Mouse (Mus musculus) midbrain, embryonic 14.5 days (tissue): ENCODE data around the gene Stt3b. TPM values are rescaled to one million over a fixed set of nuclear protein-coding genes. Genes with fewer than 3 reads are reported as not detected.

Experiments used
- ATAC-seq: fragments of 200-750 bp; cut with Nextera tagmentation; 2 replicates; pipeline ENCODE4 v1.8.0; 2017; ENCODE audit warnings: moderate number of reproducible peaks, moderate library complexity; ENCODE audit not compliant: low FRiP score, low TSS enrichment
- DNase-seq: peaks from one replicate; pipeline ENCODE4 v3.0.0-alpha.2; 2015
- H3K27ac ChIP-seq: fragments of 300-500 bp; sonication (generic); replicated peaks from 2 replicates; pipeline ENCODE4 v1.5.1; 2014; ENCODE audit warnings: mild to moderate bottlenecking, low read depth, low read length, moderate library complexity
- H3K27me3 ChIP-seq: fragments of 300-500 bp; sonication (generic); 2 replicates; pipeline ENCODE4 v1.6.1; 2014; ENCODE audit warnings: low read length, control low read depth, mixed read lengths; ENCODE audit not compliant: control insufficient read depth, insufficient read depth
- H3K36me3 ChIP-seq: fragments of 300-500 bp; sonication (generic); 2 replicates; pipeline ENCODE4 v1.6.1; 2014; ENCODE audit warnings: low read length, control low read depth; ENCODE audit not compliant: control insufficient read depth, insufficient read depth
- H3K4me1 ChIP-seq: fragments of 300-500 bp; sonication (generic); 2 replicates; pipeline ENCODE4 v1.6.1; 2014; ENCODE audit warnings: mild to moderate bottlenecking, antibody characterized with exemption, low read length, control low read depth; ENCODE audit not compliant: control insufficient read depth, insufficient read depth
- H3K4me2 ChIP-seq: fragments of 300-500 bp; sonication (generic); 2 replicates; pipeline ENCODE4 v1.6.1; 2014; ENCODE audit warnings: mild to moderate bottlenecking, low read length, moderate library complexity
- H3K4me3 ChIP-seq: fragments of 300-500 bp; sonication (generic); replicated peaks from 2 replicates; pipeline ENCODE4 v1.5.1; 2014; ENCODE audit warnings: low read depth, low read length
- H3K9ac ChIP-seq: fragments of 300-500 bp; sonication (generic); replicated peaks from 2 replicates; pipeline ENCODE4 v1.6.1; 2014; ENCODE audit warnings: mild to moderate bottlenecking, low read length, moderate library complexity
- H3K9me3 ChIP-seq: fragments of 300-500 bp; sonication (generic); 2 replicates; pipeline ENCODE4 v1.6.1; 2016; ENCODE audit warnings: low read length, control low read depth, mixed read lengths; ENCODE audit not compliant: control insufficient read depth
- WGBS: fragments of 180-500 bp; shearing (Covaris S2); extraction: QIAGEN DNeasy Blood & Tissue Kit; methylation state at CpG from one replicate; pipeline ENCODE4 v1.1.7; 2014; 5-methylcytosine and 5-hydroxymethylcytosine counted together
- polyA plus RNA-seq: library from polyadenylated mRNA; unstranded; fragments of >200 nt; fragmentation: Nextera tagmentation; extraction: Ambion mirVana; gene quantifications from 2 replicates; pipeline ENCODE4 v1.2.1, GENCODE M21; 2014

The Stt3b gene
- polyA plus RNA-seq, 1 experiment from 2014 or later: 101 TPM

DNA sequence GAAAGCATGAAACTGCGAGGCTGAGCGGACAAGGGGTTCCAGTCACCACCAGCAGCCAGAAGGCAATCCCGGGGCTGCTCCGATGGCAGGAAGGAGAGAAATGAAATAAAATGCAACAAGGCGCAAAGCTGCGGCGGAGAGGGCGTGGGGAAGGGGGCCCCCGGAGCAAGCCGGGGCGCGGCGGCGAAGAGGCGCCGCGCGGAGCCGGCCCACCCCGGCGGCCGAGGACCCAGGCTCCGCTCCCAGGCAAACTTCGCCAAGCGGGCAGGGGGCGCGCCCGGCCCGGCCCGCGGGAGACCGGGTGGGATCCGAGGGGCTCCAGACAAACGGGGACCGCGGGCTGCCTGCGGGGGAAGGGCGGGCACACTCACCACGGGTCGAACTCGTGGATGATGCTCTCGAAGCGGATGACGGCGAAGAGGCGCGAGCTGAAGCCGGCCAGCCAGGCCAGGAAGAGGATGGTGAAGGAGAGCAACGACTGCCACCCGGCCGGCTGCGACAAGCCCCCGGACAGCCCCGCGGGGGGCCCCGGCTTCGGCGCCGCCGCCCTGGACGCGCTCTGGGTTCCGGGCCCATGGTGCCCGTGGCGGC lies 745 bp downstream of the Stt3b start:
- Histone ChIP-seq H3K9me3 (no peaks in the 10 kb centered on the region), H3K27ac (peak overlapping the region; percentile 98), H3K9ac (peak overlapping the region; percentile 98), H3K27me3 (no peaks in the 10 kb centered on the region), H3K4me2 (peak overlapping the region; percentile 79), H3K4me3 (peak overlapping the region; percentile 93), H3K4me1 (peaks cover 32% of the 10 kb centered on the region), H3K36me3 (no peaks in the 10 kb centered on the region)
- DNase-seq: peak; percentile 70
- under 1% methylated on average over 59 of the region's 65 CpGs for WGBS
- ATAC-seq: peak; percentile 4; the same call in 1 of the 2 replicates

DNA sequence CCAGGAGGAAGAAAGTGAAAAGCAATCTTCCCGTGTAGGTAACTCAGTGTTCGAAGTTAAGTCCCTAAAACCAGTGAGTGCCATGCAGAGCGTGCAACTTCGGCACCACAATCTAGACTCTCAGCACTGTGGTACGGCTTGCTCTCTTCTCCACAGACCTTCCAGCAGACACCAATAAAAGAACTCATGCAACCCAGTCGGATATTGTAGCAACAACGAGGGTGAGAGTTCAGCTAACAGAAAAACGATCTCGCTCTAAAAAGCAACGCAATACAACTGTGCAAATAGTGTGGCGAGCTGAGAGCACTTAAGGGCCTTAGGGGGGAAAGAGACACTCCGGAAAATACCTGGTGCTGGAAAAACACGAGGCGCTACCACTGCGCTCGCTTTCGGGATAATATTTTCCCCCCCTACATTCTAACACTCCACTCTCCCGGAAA lies 1.3 kb downstream of the Stt3b start:
- under 1% methylated on average over 18 of the region's 18 CpGs for WGBS

DNA sequence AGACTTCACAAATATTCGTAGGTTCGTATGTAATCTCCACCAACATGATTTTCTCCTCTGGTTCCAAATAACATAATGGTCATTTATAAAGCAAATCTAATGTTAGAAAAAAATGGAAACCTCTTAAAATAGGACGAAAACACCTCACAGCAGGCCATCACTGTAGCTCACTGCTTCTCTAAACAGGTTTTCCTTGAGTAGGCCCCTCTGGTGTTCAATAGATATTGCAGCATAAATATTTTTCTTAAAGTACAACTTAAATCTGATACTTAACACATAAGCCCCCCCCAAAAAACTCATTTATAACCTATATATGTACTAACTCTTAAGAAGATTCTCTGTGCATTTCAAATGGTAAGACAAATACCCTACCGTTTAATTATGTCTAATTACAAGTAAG lies 1.8 kb downstream of the Stt3b start:
- no peak for ATAC-seq

More for the DNA sequence above, 1.3 kb downstream of the Stt3b start:
- Histone ChIP-seq H3K4me2 (peak overlapping the region; percentile 79), H3K4me1 (peaks cover 30% of the 10 kb centered on the region), H3K9me3 (no peaks in the 10 kb centered on the region), H3K4me3 (peak overlapping the region; percentile 93), H3K36me3 (no peaks in the 10 kb centered on the region), H3K9ac (peak overlapping the region; percentile 98), H3K27ac (peak overlapping the region; percentile 98), H3K27me3 (no peaks in the 10 kb centered on the region)
- no peak for ATAC-seq
- DNase-seq: no peak

DNA sequence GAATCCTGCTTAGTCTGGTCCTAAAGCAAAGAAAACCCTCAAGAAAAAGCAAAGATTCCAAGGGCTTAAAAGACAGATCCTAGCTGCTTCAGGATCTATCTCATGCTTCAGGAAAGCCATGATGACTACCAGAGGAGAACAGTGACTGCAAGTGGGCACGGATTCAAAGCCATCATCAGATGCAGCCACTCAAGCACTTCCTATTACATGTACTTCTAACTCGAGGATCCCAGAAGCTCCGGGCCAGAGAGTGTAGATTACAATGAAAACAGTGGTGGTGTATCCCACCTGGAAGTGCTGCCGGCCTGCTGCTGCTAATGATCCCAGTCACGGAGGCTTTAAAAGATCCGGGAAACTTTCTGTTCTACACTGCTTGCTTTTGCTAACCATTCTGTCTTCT lies 4.0 kb downstream of the Stt3b start:
- H3K4me2 ChIP-seq: peak overlapping the region; percentile 79
- peak overlapping the region; percentile 93; the same call in 1 of the 2 replicates for H3K4me3 ChIP-seq
- DNase-seq: no peak
- H3K9ac ChIP-seq: no peak overlapping the region
- no peaks in the 10 kb centered on the region for H3K36me3 ChIP-seq
- ATAC-seq: no peak
- H3K27ac ChIP-seq: no peak overlapping the region
- no peaks in the 10 kb centered on the region for H3K9me3 ChIP-seq
- no peaks in the 10 kb centered on the region for H3K27me3 ChIP-seq
- 39% methylated on average over 6 of the region's 6 CpGs for WGBS
- H3K4me1 ChIP-seq: peaks cover 35% of the 10 kb centered on the region

More for the DNA sequence above, 1.8 kb downstream of the Stt3b start:
- Histone ChIP-seq H3K27me3 (no peaks in the 10 kb centered on the region), H3K9me3 (no peaks in the 10 kb centered on the region), H3K27ac (no peak overlapping the region), H3K4me3 (peak overlapping the region; percentile 93), H3K4me1 (peaks cover 30% of the 10 kb centered on the region), H3K4me2 (peak overlapping the region; percentile 79), H3K36me3 (no peaks in the 10 kb centered on the region), H3K9ac (peak overlapping the region; percentile 98)
- 8% methylated on average over 4 of the region's 4 CpGs for WGBS
- peak; percentile 42 for DNase-seq

DNA sequence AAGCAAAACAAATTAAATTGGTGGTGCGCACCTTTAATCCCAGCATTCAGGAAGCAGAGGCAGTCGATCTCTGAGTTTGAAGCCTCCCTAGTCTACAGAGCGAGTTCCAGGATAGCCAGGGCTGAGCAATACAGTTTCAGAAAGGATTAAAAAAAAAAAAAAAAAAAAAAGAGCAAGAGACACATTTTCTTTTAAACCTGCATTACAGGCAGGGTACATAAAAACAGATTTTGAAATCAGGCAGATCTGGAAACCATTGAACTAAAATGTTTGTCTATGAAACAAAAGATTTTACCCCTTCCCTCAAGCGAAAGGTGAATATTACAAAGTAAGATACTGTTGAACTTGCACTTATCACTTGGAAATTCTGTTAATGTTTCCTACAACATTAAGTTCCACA lies 6.1 kb downstream of the Stt3b start:
- H3K9me3 ChIP-seq: no peaks in the 10 kb centered on the region
- H3K27ac ChIP-seq: no peak overlapping the region
- no peaks in the 10 kb centered on the region for H3K27me3 ChIP-seq
- peaks cover 36% of the 10 kb centered on the region for H3K4me1 ChIP-seq
- H3K4me2 ChIP-seq: no peak overlapping the region
- no peak for DNase-seq
- WGBS: 66% methylated on average over 4 of the region's 4 CpGs
- H3K4me3 ChIP-seq: no peak overlapping the region
- H3K9ac ChIP-seq: no peak overlapping the region
- ATAC-seq: no peak
- no peaks in the 10 kb centered on the region for H3K36me3 ChIP-seq

DNA sequence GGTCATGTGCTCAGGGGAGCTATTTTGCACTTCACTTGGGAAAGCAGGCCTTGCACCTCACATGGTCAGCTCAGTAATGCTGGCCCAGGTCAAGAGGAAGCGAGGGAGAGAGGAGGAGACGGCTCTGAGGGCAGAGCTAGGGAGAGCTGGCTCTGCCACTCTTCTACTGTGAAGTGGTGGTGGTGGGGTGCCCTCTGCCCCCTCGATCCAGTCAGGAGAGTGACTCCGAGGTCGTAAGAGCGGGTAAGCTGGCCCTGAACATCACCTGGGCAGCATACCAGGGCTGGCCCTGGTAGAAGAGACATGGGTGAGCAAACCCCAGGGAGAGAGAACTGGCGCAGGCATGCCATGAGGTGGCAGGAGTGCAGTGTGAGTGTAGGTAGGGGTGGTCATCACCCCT lies 8.6 kb downstream of the Stt3b start:
- no peaks in the 10 kb centered on the region for H3K9me3 ChIP-seq
- WGBS: 88% methylated on average over 7 of the region's 7 CpGs
- H3K9ac ChIP-seq: no peak overlapping the region
- H3K4me3 ChIP-seq: no peak overlapping the region
- no peak overlapping the region for H3K27ac ChIP-seq
- no peaks in the 10 kb centered on the region for H3K36me3 ChIP-seq
- H3K4me1 ChIP-seq: peaks cover 23% of the 10 kb centered on the region
- ATAC-seq: no peak
- DNase-seq: no peak
- H3K4me2 ChIP-seq: no peak overlapping the region
- H3K27me3 ChIP-seq: no peaks in the 10 kb centered on the region

DNA sequence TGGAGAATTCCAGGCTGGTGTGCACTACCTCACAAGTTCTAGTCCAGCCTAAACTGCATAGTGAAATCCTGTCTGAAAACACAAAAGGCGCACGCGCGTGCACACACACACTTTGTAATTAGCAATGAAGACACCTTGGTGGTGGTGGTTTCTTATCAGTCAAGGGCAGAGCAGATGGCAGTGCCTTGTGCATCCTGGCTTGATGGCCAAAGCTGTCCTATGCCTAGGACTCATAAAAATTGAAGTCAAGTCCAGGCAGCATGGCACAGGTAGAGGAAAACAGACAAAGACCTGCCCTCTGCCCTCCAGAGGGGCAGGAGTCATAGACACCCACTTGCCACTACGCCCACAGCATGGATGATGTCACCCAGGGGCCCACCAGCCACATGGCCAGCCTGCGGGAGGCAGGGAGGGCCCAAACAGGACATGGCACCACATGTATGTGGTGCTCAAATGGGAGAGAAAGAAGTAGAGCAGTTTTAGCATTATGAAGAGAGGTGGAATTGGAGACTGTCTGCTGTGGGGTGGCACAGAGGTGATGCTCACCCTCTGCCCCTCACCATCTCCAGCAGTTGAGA lies 9.1 kb downstream of the Stt3b start:
- Histone ChIP-seq H3K9me3 (no peaks in the 10 kb centered on the region), H3K27ac (no peak overlapping the region), H3K36me3 (no peaks in the 10 kb centered on the region), H3K27me3 (no peaks in the 10 kb centered on the region), H3K4me1 (peaks cover 18% of the 10 kb centered on the region), H3K9ac (no peak overlapping the region), H3K4me2 (no peak overlapping the region), H3K4me3 (no peak overlapping the region)
- DNase-seq (no peak), ATAC-seq (no peak)
- 98% methylated on average over 6 of the region's 6 CpGs for WGBS

DNA sequence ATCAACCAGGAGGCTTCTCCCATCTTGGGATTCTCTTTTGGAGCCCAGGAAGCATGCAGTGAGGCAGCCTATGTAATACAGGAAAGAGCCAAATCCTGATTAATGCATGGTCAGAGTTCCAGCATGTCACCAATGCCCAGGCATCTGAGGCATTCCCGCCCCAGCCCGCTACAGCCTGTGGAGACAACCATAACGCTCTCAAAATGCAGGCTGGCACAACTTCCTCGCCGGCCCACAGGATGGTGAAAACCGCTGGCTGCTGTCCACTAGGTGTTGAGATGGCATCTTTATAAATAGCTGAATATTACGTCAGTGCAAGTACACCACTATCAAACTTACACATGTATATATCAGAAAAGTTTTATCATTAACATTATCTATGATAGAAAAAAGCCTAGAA lies 13.5 kb downstream of the Stt3b start:
- Histone ChIP-seq H3K4me3 (no peak overlapping the region), H3K27ac (no peak overlapping the region), H3K4me2 (no peak overlapping the region), H3K27me3 (no peaks in the 10 kb centered on the region), H3K9ac (no peak overlapping the region), H3K9me3 (no peaks in the 10 kb centered on the region), H3K4me1 (peaks cover 7% of the 10 kb centered on the region; the same call in 1 of the 2 replicates), H3K36me3 (no peaks in the 10 kb centered on the region)
- DNase-seq (no peak), ATAC-seq (no peak)
- whole genome bisulfite sequencing: 87% methylated on average over 7 of the region's 7 CpGs
